Mouse (Mus musculus): Measurements from ENCODE around the gene Aqp3. TPM values are rescaled to one million over a fixed set of nuclear protein-coding genes. Genes with fewer than 3 reads are reported as not detected.

The Aqp3 gene
- polyA plus RNA-seq, 1 experiment from 2014 or later: 13.8 TPM

DNA sequence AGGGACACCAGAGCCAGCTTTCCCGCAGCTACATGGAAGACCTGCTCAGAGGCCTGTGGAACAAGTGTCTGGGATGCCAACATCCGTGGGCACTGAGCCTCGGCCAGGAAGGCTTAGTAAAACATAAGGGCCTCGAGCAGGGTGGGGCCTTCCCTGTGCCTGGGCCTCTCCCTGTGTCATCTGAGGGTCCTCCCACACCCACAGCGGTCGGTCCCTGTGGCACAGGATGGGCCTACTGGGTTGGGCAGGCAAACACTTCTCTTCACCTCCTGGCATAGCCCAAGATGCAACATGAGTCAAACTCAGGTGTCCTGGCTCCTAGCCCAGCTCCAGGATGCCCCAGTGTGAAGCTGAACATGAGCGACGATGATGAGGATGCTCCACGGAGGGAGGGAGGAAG is 40.6 kb downstream of the Aqp3 start:
- Histone ChIP-seq H3K9me3 (replicated peaks) (no peaks in the 10 kb centered on the region), H3K4me1 (replicated peaks) (peaks cover 44% of the 10 kb centered on the region), H3K4me3 (replicated peaks) (no peak overlapping the region), H3K4me2 (peak overlapping the region; percentile 6), H3K36me3 (no peaks in the 10 kb centered on the region), H3K27me3 (no peaks in the 10 kb centered on the region), H3K27ac (peak overlapping the region; percentile 67), H3K9ac (peak overlapping the region; percentile 41; the same call in 1 of the 2 replicates)
- 52% methylated on average over 8 of the region's 9 CpGs for WGBS (ENCODE audit: insufficient replicate concordance)
- DNase-seq (no peak), ATAC-seq (ENCODE audit: low read depth) (peak; percentile 67)

DNA sequence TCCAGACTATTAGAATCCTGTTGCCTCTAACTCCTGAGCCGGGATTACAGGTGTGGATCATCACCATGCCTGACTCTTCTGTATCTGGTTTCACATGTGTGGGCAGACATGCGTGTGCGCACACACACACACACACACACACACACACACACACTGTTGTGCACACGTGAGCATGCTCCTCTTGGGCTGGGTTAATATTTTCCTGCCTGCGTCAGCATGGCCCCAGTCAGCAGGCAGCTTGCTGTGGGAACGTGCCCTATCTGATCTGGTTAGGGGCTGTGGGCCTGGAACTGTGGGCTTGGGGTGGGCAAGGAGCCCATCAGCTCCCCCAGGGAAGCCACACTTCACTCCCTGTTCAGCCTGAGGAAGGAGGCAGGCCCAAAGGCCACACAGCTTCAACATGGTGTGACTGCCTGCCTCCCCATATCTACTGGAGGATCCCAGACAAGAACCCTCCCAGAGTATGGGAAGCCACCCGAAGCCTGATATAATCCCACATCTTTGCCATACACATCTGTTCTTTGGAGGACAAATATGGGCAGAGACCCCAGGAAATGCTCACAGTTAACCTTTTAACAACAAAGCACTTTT is 41.1 kb downstream of the Aqp3 start:
- H3K9ac ChIP-seq: peak overlapping the region; percentile 41
- H3K27me3 ChIP-seq: no peaks in the 10 kb centered on the region
- DNase-seq (no peak), ATAC-seq (ENCODE audit: low read depth) (no peak)
- peaks cover 44% of the 10 kb centered on the region for H3K4me1 ChIP-seq (replicated peaks)
- no peaks in the 10 kb centered on the region for H3K9me3 ChIP-seq (replicated peaks)
- H3K27ac ChIP-seq: peak overlapping the region; percentile 67
- H3K4me2 ChIP-seq: peak overlapping the region; percentile 6
- H3K36me3 ChIP-seq: no peaks in the 10 kb centered on the region
- H3K4me3 ChIP-seq (replicated peaks): no peak overlapping the region
- WGBS (ENCODE audit: insufficient replicate concordance): 67% methylated on average over 7 of the region's 7 CpGs

DNA sequence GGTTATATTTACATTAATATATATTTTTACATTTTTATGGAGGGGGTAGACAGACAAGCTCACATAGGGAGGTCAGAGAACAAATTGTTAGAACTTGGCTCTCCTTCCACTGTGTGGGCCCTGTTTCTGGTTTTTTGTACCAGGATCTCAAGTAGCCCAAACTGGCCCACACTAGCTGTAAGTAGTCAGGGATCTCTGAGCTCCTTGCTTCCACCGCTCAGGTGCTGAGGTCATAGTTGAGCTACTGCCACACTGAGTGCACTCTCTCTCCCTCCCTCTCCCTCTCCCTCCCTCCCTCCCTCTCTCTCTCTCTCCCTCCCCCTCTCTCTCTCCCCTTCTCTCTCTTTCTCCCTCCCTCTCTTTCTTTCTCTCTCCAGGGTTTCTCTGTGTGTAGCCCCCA is 41.7 kb downstream of the Aqp3 start:
- no peak overlapping the region for H3K4me2 ChIP-seq
- H3K27me3 ChIP-seq: no peaks in the 10 kb centered on the region
- WGBS (ENCODE audit: insufficient replicate concordance): 63% methylated on average over 1 of the region's 1 CpGs
- H3K27ac ChIP-seq: no peak overlapping the region
- peaks cover 44% of the 10 kb centered on the region for H3K4me1 ChIP-seq (replicated peaks)
- no peaks in the 10 kb centered on the region for H3K36me3 ChIP-seq
- H3K9me3 ChIP-seq (replicated peaks): no peaks in the 10 kb centered on the region
- H3K9ac ChIP-seq: no peak overlapping the region
- DNase-seq: no peak
- H3K4me3 ChIP-seq (replicated peaks): no peak overlapping the region
- no peak for ATAC-seq (ENCODE audit: low read depth)

DNA sequence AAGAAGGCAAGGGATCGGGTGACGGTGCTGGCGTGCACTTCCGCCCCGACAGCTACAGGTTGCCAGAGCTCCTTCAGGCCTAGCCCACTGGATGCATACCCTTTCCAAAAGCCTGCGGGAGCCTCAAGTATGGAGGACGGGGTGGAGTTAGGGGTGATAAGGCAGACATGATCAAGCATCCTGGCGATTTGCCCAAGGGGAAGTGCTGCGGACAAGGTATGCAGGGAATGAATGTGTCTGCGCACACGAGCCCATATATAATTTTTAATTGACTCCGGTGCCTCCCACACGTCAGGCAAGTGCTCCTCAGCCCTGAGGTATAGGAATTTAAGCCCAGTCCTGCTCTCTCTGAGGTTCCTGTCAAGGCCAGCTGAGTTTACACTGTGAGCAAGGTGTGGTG is 42.9 kb downstream of the Aqp3 start:
- peak overlapping the region; percentile 9; the same call in 1 of the 2 replicates for H3K27ac ChIP-seq
- H3K4me3 ChIP-seq (replicated peaks): no peak overlapping the region
- no peak overlapping the region for H3K4me2 ChIP-seq
- 73% methylated on average over 13 of the region's 13 CpGs for WGBS (ENCODE audit: insufficient replicate concordance)
- DNase-seq: no peak
- ATAC-seq (ENCODE audit: low read depth): no peak
- no peak overlapping the region for H3K9ac ChIP-seq
- H3K36me3 ChIP-seq: no peaks in the 10 kb centered on the region
- H3K27me3 ChIP-seq: no peaks in the 10 kb centered on the region
- H3K4me1 ChIP-seq (replicated peaks): peaks cover 50% of the 10 kb centered on the region
- no peaks in the 10 kb centered on the region for H3K9me3 ChIP-seq (replicated peaks)

DNA sequence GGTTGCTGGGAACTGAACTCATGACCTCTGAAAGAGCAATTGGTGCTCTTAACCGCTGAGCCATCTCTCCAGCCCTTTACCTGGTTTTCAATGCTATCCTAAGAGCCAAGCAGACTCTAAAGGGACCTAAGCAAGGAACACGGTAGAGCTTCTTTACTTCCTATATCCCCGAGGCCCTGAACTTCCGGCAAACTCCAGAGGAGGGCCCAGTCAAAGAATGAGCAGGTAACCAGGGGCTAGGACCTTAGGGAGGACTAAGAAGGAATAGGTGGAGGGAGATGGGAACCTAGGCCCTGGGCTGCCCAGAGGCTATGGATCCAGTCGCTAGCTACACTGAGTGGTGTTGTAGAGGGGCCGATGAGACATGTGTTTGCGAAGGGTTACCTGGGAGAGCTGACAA is 46.2 kb downstream of the Aqp3 start:
- Histone ChIP-seq H3K9me3 (replicated peaks) (no peaks in the 10 kb centered on the region), H3K4me3 (replicated peaks) (no peak overlapping the region), H3K4me1 (replicated peaks) (peaks cover 47% of the 10 kb centered on the region), H3K4me2 (no peak overlapping the region), H3K36me3 (no peaks in the 10 kb centered on the region), H3K27ac (no peak overlapping the region), H3K27me3 (peaks cover 4% of the 10 kb centered on the region; the same call in 1 of the 2 replicates), H3K9ac (no peak overlapping the region)
- WGBS (ENCODE audit: insufficient replicate concordance): 72% methylated on average over 7 of the region's 7 CpGs
- ATAC-seq (ENCODE audit: low read depth) (no peak), DNase-seq (no peak)

DNA sequence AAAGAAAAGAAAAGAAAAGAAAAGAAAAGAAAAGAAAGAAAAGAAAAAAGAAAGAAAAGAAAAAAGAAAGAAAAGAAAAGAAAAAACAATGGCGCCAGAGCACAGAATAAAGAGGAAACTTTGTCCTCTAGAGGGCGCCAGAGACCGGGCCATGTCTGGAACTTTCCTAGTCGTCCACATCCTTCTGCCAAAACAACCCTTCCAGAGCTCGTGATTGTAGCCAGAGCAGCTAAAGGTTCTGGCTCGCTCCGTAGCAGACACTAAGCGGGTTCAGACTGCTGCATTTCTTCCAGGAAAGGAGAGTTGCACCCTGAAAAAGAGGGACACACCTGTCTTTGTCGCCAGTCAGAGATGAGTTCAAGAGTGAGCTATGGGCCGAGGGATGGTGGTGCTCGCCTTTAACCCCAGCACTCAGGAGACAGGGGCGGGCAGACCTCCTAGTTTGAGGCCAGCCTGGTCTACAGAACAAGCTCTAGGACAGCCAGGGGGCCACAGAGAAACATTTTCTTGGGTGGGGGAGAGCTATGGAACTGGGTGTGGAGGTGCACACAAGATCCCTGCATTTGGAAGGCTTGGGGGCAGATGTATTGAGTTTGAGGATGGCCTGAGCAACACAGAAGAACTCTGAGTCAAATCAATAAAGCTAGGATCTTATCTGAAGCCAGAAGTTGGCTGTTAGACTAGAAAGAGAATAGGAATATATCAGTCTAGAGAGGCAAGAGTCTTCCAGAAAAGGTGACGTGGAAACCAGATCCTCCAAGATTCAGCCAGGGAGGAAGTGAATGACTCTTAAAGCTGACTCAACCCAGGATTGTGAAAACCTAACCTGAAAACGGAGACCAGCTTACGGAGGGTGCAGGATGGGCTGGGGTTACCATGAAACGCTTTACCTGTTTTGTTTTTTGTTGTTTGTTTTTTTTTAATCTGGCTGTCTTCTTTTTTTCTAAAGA is 47.0 kb downstream of the Aqp3 start:
- no peak overlapping the region for H3K4me3 ChIP-seq (replicated peaks)
- H3K4me2 ChIP-seq: peak overlapping the region; percentile 38
- ATAC-seq (ENCODE audit: low read depth) (no peak; the same call in 1 of the 2 replicates), DNase-seq (peak; percentile 66)
- H3K9ac ChIP-seq: no peak overlapping the region
- H3K36me3 ChIP-seq: no peaks in the 10 kb centered on the region
- peaks cover 45% of the 10 kb centered on the region for H3K4me1 ChIP-seq (replicated peaks)
- 32% methylated on average over 16 of the region's 16 CpGs for WGBS (ENCODE audit: insufficient replicate concordance)
- no peak overlapping the region for H3K27ac ChIP-seq
- H3K27me3 ChIP-seq: peaks cover 4% of the 10 kb centered on the region; the same call in 1 of the 2 replicates
- no peaks in the 10 kb centered on the region for H3K9me3 ChIP-seq (replicated peaks)

DNA sequence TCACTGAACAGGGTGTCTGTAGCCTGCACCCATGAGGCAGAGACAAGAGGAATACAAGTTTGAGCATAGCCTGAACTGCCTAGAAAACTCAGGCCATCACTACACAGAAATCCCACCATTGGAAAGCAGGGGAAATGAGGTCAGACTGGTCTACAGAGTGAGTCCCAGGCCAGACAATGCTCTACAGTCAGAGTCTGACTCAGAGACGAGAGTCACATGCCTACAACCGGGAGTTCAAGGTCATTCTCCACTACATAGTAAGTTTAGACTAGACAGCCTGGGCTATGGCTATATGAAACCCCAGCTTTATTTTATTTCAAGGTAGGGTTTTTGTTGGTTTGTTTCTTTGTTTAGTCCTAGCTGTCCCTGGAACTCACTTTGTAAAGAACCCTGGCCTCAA is 49.1 kb downstream of the Aqp3 start:
- Histone ChIP-seq H3K4me3 (replicated peaks) (no peak overlapping the region), H3K36me3 (no peaks in the 10 kb centered on the region), H3K27me3 (peaks cover 7% of the 10 kb centered on the region; the same call in 1 of the 2 replicates), H3K4me1 (replicated peaks) (peaks cover 28% of the 10 kb centered on the region), H3K9me3 (replicated peaks) (no peaks in the 10 kb centered on the region), H3K9ac (no peak overlapping the region), H3K27ac (no peak overlapping the region), H3K4me2 (no peak overlapping the region)
- 52% methylated on average over 2 of the region's 2 CpGs for WGBS (ENCODE audit: insufficient replicate concordance)
- no peak for ATAC-seq (ENCODE audit: low read depth)
- no peak for DNase-seq

DNA sequence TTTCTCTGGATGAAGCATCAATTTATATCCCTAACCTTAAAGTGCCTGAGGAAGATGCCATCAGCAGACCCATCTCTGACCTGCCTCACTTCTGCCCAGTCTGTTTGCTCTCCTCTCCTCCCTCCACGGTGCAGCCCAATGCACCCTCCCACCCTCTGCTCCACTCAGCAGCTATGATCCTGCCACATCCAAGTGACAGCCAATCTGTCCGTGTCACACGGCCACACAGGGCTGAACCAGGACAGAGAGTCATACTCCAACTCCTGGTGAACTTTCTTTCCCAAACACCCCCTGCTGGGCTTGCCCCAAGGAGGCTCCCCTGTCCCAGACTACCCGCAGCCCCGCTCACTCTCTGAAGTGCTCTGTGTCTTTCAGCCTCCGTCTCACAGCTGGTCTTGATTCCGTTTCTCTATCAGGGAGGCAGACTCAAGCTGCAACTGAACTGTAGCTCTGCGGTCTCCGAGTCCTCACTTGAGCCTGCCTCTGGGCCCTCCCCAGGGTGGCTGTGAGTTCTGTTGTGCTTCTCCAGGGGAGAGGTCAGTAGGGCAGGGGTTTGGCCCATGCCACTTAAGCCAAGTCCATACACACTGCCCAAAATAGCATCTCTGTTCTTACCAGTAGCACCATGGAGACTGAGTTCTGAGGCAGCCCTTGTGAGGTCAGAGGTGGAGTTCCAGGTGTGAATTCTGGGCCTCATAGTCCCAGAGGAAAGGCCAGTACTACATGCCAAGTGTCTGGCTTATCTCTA is 50.3 kb downstream of the Aqp3 start, which contains the start of gene Aqp7:
Gene Aqp7 (minus strand): TSS at position 616 of the 748 bp plus-strand sequence.
- Histone ChIP-seq H3K27me3 (peaks cover 7% of the 10 kb centered on the region; the same call in 1 of the 2 replicates), H3K9ac (no peak within 1 kb of the TSS), H3K4me2 (no peak within 1 kb of the TSS), H3K4me3 (replicated peaks) (no peak within 1 kb of the TSS), H3K4me1 (replicated peaks) (peaks cover 23% of the 10 kb centered on the region), H3K27ac (no peak within 1 kb of the TSS), H3K36me3 (no peaks in the 10 kb centered on the region), H3K9me3 (replicated peaks) (no peaks in the 10 kb centered on the region)
- DNase-seq (no peak), ATAC-seq (ENCODE audit: low read depth) (no peak)
- WGBS (ENCODE audit: insufficient replicate concordance): 51% methylated on average over 9 of the region's 9 CpGs

DNA sequence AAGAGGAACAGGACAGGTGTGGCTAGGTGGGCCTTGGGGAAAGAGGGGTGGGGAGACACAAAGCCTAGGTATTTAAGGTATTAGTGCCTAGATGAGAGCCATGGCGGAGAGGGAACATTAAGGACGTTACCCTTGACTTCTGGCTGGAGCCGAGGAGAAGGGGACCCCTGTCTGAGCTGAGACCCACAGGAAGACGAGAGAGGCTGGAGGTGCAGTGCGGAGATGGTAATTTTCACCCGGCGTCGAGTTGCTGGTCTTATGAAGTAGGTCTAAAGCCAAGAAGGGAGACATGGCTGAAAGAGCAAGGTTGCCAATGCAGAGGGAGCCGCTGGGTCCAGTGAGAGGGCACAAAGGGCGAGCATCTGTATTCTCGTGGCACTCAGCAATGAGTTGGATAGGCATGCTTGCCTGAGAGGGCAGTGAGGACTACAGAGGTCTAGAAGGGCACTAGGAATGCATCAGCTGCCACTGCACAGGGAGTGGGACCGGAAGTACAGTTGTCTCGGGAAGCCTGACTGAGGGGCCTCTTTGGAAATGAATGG is 51.7 kb downstream of the Aqp3 start:
- Histone ChIP-seq H3K9me3 (replicated peaks) (no peaks in the 10 kb centered on the region), H3K4me3 (replicated peaks) (0 out of 2 replicates have a peak overlapping the region, but pooled peaks have one; percentile 23), H3K27me3 (peaks cover 7% of the 10 kb centered on the region; the same call in 1 of the 2 replicates), H3K4me2 (peak overlapping the region; percentile 23), H3K36me3 (no peaks in the 10 kb centered on the region), H3K4me1 (replicated peaks) (peaks cover 23% of the 10 kb centered on the region), H3K9ac (no peak overlapping the region), H3K27ac (no peak overlapping the region)
- 69% methylated on average over 13 of the region's 13 CpGs for WGBS (ENCODE audit: insufficient replicate concordance)
- no peak for DNase-seq
- ATAC-seq (ENCODE audit: low read depth): no peak

DNA sequence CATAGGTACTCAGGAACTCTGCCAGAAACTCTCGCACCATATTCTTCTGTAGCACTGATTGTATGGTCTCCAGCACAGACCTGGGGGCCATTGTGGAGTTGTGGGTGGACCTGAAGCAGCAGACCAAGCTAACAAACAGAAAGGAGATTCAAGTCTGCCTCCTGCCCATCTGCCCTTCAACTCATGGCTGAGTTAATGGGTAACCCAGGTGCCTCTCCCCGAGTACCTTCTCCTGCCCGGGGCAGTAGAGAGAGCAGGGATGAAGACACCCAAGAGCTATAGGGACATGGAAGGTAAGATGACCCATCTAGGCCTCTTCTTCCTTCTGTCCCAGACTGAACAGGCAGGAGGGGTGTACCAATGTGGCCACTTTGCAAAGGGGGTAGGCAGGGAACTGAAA is 52.7 kb downstream of the Aqp3 start:
- peak overlapping the region; percentile 23 for H3K4me3 ChIP-seq (replicated peaks)
- H3K9ac ChIP-seq: no peak overlapping the region
- peak; percentile 52 for ATAC-seq (ENCODE audit: low read depth)
- DNase-seq: no peak
- H3K36me3 ChIP-seq: no peaks in the 10 kb centered on the region
- 59% methylated on average over 3 of the region's 3 CpGs for WGBS (ENCODE audit: insufficient replicate concordance)
- peak overlapping the region; percentile 32 for H3K4me2 ChIP-seq
- no peaks in the 10 kb centered on the region for H3K9me3 ChIP-seq (replicated peaks)
- H3K27me3 ChIP-seq: peaks cover 7% of the 10 kb centered on the region; the same call in 1 of the 2 replicates
- no peak overlapping the region for H3K27ac ChIP-seq
- H3K4me1 ChIP-seq (replicated peaks): peaks cover 17% of the 10 kb centered on the region

DNA sequence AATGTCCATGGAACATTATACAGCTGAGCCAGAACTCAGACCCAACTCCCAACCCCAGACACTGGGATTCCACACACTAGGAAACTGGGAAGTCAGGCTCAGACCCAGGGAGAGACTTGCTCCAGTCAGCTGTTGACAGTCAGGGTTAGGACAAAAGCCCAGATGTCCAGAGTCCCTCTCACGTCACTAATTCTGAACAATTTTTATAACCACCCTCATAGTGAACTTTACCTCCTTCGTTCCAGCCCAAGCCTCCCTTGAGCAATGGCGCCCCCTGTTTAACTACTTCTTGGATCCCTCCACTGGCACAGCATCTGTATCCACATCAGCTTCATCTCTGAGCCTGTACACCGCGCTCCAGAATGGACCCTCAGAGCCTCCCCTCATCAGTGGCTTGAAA is 54.0 kb downstream of the Aqp3 start:
- DNase-seq (no peak), ATAC-seq (ENCODE audit: low read depth) (no peak)
- Histone ChIP-seq H3K36me3 (no peaks in the 10 kb centered on the region), H3K4me1 (replicated peaks) (peaks cover 17% of the 10 kb centered on the region), H3K27ac (no peak overlapping the region), H3K9me3 (replicated peaks) (no peaks in the 10 kb centered on the region), H3K4me2 (no peak overlapping the region), H3K27me3 (peaks cover 7% of the 10 kb centered on the region; the same call in 1 of the 2 replicates), H3K9ac (no peak overlapping the region), H3K4me3 (replicated peaks) (no peak overlapping the region)
- 73% methylated on average over 5 of the region's 5 CpGs for WGBS (ENCODE audit: insufficient replicate concordance)
